Mouse (Mus musculus) lung, postnatal 14 days (tissue): ENCODE measurements around the gene Als2cr12.
"Not testable (repeated sequence)": the region's sequence is repeated elsewhere in the genome, so short reads cannot be mapped to it uniquely, and the experiment has no call there.

ENCODE experiments used
- DNase-seq: peaks from one replicate; pipeline ENCODE4 v3.0.0; 2021

Als2cr12 gene

GRCm38 (mm10) chr1:58609591-58609990 is 86.2 kb downstream of the Als2cr12 start:
- not testable (repeated sequence) for DNase-seq

- no peak for DNase-seq
Observed at GRCm38 (mm10) chr1:58603738-58604137, 92.1 kb downstream of the Als2cr12 start.

GRCm38 (mm10) chr1:58602681-58603080 is 93.1 kb downstream of the Als2cr12 start:
- DNase-seq, result no peak
